Comparison of ENCODE assay signal across 8 mouse cellular contexts in genomic region chr1:162570931-162571601, GRCm38 (mm10). TPM values are rescaled to one million over a fixed set of nuclear protein-coding genes. Genes with fewer than 3 reads are reported as not detected.
DNase-seq lines count a peak whose midpoint lies in the region; ATAC-seq and TF ChIP-seq lines count a peak whose summit lies in the region.

No protein-coding gene starts in this region.

- H3K4me2 ChIP-seq in liver, embryonic 13.5 days: peak overlapping the region; percentile 98

- peaks cover 30% of the 10 kb centered on the region for H3K4me1 ChIP-seq in bone marrow macrophage, adult 2 months (ENCODE audit: control insufficient read depth, insufficient read depth, low read length)
- no peaks in the 10 kb centered on the region for H3K4me1 ChIP-seq in kidney, adult 2 months (ENCODE audit: control insufficient read depth, insufficient read depth, low read length)
- H3K4me1 ChIP-seq in liver, embryonic 13.5 days (replicated peaks): peaks cover 20% of the 10 kb centered on the region

- H3K9ac ChIP-seq in liver, embryonic 13.5 days: peak overlapping the region; percentile 92

- H3K4me3 ChIP-seq in bone marrow macrophage, adult 2 months (ENCODE audit: insufficient read depth, low read length): peak overlapping the region; percentile 98
- peak overlapping the region; percentile 70 for H3K4me3 ChIP-seq in kidney, adult 2 months (ENCODE audit: insufficient read depth, low read depth, low read length)
- H3K4me3 ChIP-seq in liver, embryonic 13.5 days (replicated peaks): peak overlapping the region; percentile 96

- peak; percentile 22 for ATAC-seq in liver, embryonic 13.5 days (ENCODE audit: low read depth)

- DNase-seq in spleen, adult 12 weeks (ENCODE audit: low spot score): peak; percentile 33
- no peak for DNase-seq in spleen, postnatal 4 days (ENCODE audit: low spot score in 2 of 2)
- peak; percentile 46 to 54 for DNase-seq in frontal cortex, postnatal 14 days (ENCODE audit: low spot score in 2 of 2)
- peak; percentile 40 for DNase-seq in kidney, adult 2 months
- DNase-seq in liver, embryonic 13.5 days: peak; percentile 39
- DNase-seq in naive thymus-derived CD4-positive, alpha-beta T cell, adult 2 months (ENCODE audit: low read depth): peak; percentile 90
- no peak for DNase-seq in urinary bladder, postnatal 4 days (ENCODE audit: low spot score in 2 of 2)

- no peak for TF ChIP-seq CTCF in bone marrow macrophage, adult 2 months (IDR thresholded peaks at IDR 0.05; ENCODE audit: low read depth, low read length)
- TF ChIP-seq CTCF in kidney, adult 2 months (conservative IDR thresholded peaks at IDR 0.05; ENCODE audit: insufficient read depth, insufficient read length, low read depth, low read length): no peak

- no peak for TF ChIP-seq POLR2A in bone marrow macrophage, adult 2 months (IDR thresholded peaks at IDR 0.05; ENCODE audit: borderline replicate concordance, low read depth, low read length)
- TF ChIP-seq POLR2A in kidney, adult 2 months (IDR thresholded peaks at IDR 0.05; ENCODE audit: low read depth, low read length): no peak

- H3K9me3 ChIP-seq in liver, embryonic 13.5 days (replicated peaks): no peaks in the 10 kb centered on the region

- no peaks in the 10 kb centered on the region for H3K27me3 ChIP-seq in kidney, adult 2 months (replicated peaks; ENCODE audit: control insufficient read depth, insufficient read depth, low read length)
- no peaks in the 10 kb centered on the region; the same call in 1 of the 2 replicates for H3K27me3 ChIP-seq in liver, embryonic 13.5 days

- peak overlapping the region; percentile 67 for H3K27ac ChIP-seq in bone marrow macrophage, adult 2 months (ENCODE audit: insufficient read depth, low read depth, low read length)
- H3K27ac ChIP-seq in kidney, adult 2 months (ENCODE audit: insufficient read depth, low read depth, low read length): no peak overlapping the region
- peak overlapping the region; percentile 75 for H3K27ac ChIP-seq in liver, embryonic 13.5 days

- no peaks in the 10 kb centered on the region; the same call in 1 of the 2 replicates for H3K36me3 ChIP-seq in kidney, adult 2 months (ENCODE audit: control insufficient read depth, insufficient read depth, low read length)
- H3K36me3 ChIP-seq in liver, embryonic 13.5 days: peaks cover 12% of the 10 kb centered on the region

- under 1% methylated on average over 46 of the region's 46 CpGs for WGBS in kidney, adult 2 months
- under 1% methylated on average over 46 of the region's 46 CpGs for WGBS in liver, embryonic 13.5 days (ENCODE audit: insufficient replicate concordance)

RNA-seq across cellular contexts. Expression of gene Vamp4, which starts 0.8 kb away (rescaled TPM):
- 75.5 and 78.8 TPM in 2 replicates for polyA plus RNA-seq in bone marrow macrophage, adult 2 months (2012; ENCODE audit: insufficient read depth, insufficient read length, missing spikeins)
- 11.4 and 11.6 TPM in 2 replicates for polyA plus RNA-seq in kidney, adult 2 months (2012; rRNA removed)
- 15.5 and 20.4 TPM in 2 replicates for polyA plus RNA-seq in liver, embryonic 13.5 days (2015; fragmentation: Nextera tagmentation; extraction: Ambion mirVana)

RNA-seq across cellular contexts. Expression of gene Mettl13, which starts 22.7 kb away (rescaled TPM):
- 6.5 and 8.2 TPM in 2 replicates for polyA plus RNA-seq in bone marrow macrophage, adult 2 months (2012; ENCODE audit: insufficient read depth, insufficient read length, missing spikeins)
- polyA plus RNA-seq in kidney, adult 2 months (2012; rRNA removed): 4.9 and 5.7 TPM in 2 replicates
- 15.1 and 17.3 TPM in 2 replicates for polyA plus RNA-seq in liver, embryonic 13.5 days (2015; fragmentation: Nextera tagmentation; extraction: Ambion mirVana)

Comparison
In these comparisons a context has a peak if more than half of its experiments do, and no peak if none do; other contexts are left out.
1. DNase-seq: peak in spleen, adult 12 weeks (single experiment), frontal cortex, postnatal 14 days (2 of 2), kidney, adult 2 months (single experiment), liver, embryonic 13.5 days (single experiment) and naive thymus-derived CD4-positive, alpha-beta T cell, adult 2 months (single experiment); none in spleen, postnatal 4 days (0 of 2) and urinary bladder, postnatal 4 days (0 of 2).
2. Peak in every context shown above with its lines, with median percentiles within 50 percentile points of each other: H3K4me3 ChIP-seq.